Mouse (Mus musculus) embryonic facial prominence, embryonic 13.5 days (tissue): ENCODE measurements around the gene Tmem175. TPM values are rescaled to one million over a fixed set of nuclear protein-coding genes. Genes with fewer than 3 reads are reported as not detected.

Experiments used
- ATAC-seq: fragments of 200-750 bp; cut with Nextera tagmentation; 2 replicates; pipeline ENCODE4 v1.8.0; 2017; ENCODE audit warnings: low read depth; ENCODE audit not compliant: insufficient number of reproducible peaks, insufficient read depth, low FRiP score, low TSS enrichment
- H3K27ac ChIP-seq: fragments of 300-500 bp; sonication (generic); 2 replicates; pipeline ENCODE4 v1.5.1; 2015; ENCODE audit warnings: moderate library complexity, mild to moderate bottlenecking, inconsistent platforms
- H3K27me3 ChIP-seq: fragments of 300-500 bp; sonication (generic); 2 replicates; pipeline ENCODE4 v1.6.1; 2015; ENCODE audit warnings: mild to moderate bottlenecking, inconsistent platforms
- H3K36me3 ChIP-seq: fragments of 300-500 bp; sonication (generic); 2 replicates; pipeline ENCODE4 v1.6.1; 2015; ENCODE audit warnings: mild to moderate bottlenecking, inconsistent platforms
- H3K4me1 ChIP-seq: fragments of 300-500 bp; sonication (generic); 2 replicates; pipeline ENCODE4 v1.6.1; 2015; ENCODE audit warnings: inconsistent platforms
- H3K4me2 ChIP-seq: fragments of 300-500 bp; sonication (generic); 2 replicates; pipeline ENCODE4 v1.6.1; 2015; ENCODE audit warnings: moderate library complexity, mild to moderate bottlenecking, inconsistent platforms
- H3K4me3 ChIP-seq: fragments of 300-500 bp; sonication (generic); 2 replicates; pipeline ENCODE4 v1.5.1; 2015; ENCODE audit warnings: mild to moderate bottlenecking, inconsistent platforms
- H3K9ac ChIP-seq: fragments of 300-500 bp; sonication (generic); 2 replicates; pipeline ENCODE4 v1.6.1; 2015; ENCODE audit warnings: mild to moderate bottlenecking, inconsistent platforms
- H3K9me3 ChIP-seq: fragments of 300-500 bp; sonication (generic); 2 replicates; pipeline ENCODE4 v1.6.1; 2016; ENCODE audit warnings: inconsistent platforms
- WGBS: fragments of 180-500 bp; shearing (Covaris S2); methylation state at CpG from one replicate; pipeline ENCODE4 v1.1.7; 2015; ENCODE audit warnings: mixed read lengths; 5-methylcytosine and 5-hydroxymethylcytosine counted together
- polyA plus RNA-seq: library from polyadenylated mRNA; unstranded; fragments of >200 nt; fragmentation: Nextera tagmentation; extraction: Ambion mirVana; gene quantifications from 2 replicates; pipeline ENCODE4 v1.2.1, GENCODE M21; 2015

Tmem175 gene
- polyA plus RNA-seq, 1 experiment from 2014 or later, result 23.7 TPM

DNA sequence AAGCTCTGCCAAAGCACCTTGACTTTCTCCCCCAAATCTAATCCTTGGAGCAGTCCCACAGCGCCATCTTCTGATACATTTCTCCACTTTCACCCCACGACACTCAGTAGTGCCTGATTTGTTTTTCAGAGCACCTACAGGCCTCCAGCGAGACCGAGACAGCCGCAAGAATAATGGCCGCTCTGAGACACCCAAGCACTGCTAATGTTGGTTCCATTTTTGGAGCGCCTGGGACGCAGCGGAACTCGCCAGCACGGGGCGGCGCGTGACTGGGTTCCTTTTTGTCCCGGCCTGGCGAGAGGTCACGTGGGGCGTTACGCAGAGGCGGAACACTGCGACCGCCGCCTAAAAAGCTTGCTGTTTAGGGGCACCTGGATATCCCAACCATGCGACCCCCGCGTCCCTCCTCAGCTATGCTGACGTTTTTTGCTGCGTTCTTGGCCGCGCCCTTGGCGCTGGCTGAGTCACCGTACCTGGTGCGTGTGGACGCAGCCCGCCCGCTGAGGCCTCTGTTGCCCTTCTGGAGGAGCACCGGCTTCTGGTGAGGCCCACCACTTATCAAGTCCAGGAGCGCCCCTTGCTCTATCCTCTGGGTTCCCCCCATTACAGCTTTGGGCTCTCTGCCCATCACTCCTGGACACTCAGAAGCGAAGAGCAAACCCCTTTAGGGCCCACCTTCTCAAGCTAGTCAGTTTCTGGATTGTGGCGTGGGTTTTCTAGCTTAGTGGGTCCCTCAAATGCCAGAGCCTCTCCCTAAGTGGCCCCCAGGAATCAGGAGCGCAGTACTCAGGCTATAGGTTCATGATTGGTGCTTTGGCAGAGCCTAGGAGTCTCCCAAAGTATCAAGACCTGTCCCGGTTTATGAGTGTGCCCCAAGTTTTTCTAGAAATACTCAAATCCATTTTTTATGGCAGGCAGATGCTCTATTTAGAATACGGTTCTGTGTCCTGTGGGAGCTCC lies 39.7 kb downstream of the Tmem175 start, which contains the start of gene Dgkq:
Gene Dgkq, minus strand, starts transcription at position 696 of the 960 bp plus-strand sequence.
- Histone ChIP-seq H3K4me3 (peak within 1 kb of the TSS; percentile 54), H3K27me3 (peaks cover 7% of the 10 kb centered on the region; the same call in 1 of the 2 replicates), H3K27ac (peak within 1 kb of the TSS; percentile 89), H3K9me3 (no peaks in the 10 kb centered on the region), H3K4me2 (peak within 1 kb of the TSS; percentile 79), H3K9ac (peak within 1 kb of the TSS; percentile 80), H3K36me3 (peaks cover 31% of the 10 kb centered on the region), H3K4me1 (peaks cover 18% of the 10 kb centered on the region)
- 7% methylated on average over 43 of the region's 43 CpGs for WGBS
- peak; percentile 69 for ATAC-seq

DNA sequence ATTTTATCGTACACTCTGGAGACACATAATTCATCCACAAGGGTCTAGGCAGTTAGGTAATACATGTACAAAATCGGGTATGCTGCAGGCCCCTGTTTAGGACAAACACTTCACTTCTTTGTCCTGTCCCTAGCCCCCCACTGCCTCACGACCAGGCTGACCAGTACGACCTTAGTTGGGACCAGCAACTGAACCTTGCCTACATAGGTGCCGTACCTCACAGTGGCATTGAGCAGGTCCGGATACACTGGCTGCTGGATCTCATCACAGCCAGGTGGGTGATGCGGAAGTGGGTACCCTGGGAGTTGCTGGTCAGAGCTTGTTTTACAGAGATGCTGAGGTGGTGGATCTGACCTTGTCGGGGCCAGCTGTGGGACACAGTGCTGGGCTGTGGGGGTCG lies 40.4 kb downstream of the Tmem175 start:
- H3K4me1 ChIP-seq, result peaks cover 18% of the 10 kb centered on the region
- H3K27ac ChIP-seq, result no peak overlapping the region
- peak overlapping the region; percentile 79 for H3K4me2 ChIP-seq
- peak overlapping the region; percentile 54 for H3K4me3 ChIP-seq
- H3K36me3 ChIP-seq, result peaks cover 31% of the 10 kb centered on the region
- ATAC-seq, result no peak
- 77% methylated on average over 9 of the region's 9 CpGs for WGBS
- H3K9me3 ChIP-seq, result no peaks in the 10 kb centered on the region
- peaks cover 2% of the 10 kb centered on the region; the same call in 1 of the 2 replicates for H3K27me3 ChIP-seq
- H3K9ac ChIP-seq, result peak overlapping the region; percentile 80

DNA sequence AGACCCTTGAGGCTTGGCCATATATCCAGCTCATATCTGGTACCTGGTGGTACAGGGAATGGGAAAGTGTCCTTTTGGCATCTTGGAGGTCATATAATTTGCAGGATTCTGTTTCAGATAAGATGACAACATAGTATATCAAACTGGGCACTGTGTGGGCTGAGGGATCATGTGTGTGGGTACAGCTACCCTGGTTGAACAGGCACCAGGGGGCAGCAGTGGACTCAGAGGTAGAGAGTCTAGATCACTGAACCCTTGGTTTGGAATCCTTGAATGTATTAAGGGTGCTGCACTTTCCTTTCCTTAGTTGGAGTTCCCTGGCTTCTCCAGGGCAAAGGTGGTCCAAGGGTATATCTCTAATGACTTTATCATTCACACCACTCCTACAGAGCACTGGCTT lies 41.2 kb downstream of the Tmem175 start:
- no peak for ATAC-seq

GRCm38 (mm10) chr5:108671757-108672156 lies 42.2 kb downstream of the Tmem175 start:
- H3K9ac ChIP-seq, result no peak overlapping the region
- no peak overlapping the region for H3K4me2 ChIP-seq
- H3K4me3 ChIP-seq, result no peak overlapping the region
- no peak for ATAC-seq
- no peaks in the 10 kb centered on the region for H3K27me3 ChIP-seq
- no peaks in the 10 kb centered on the region for H3K9me3 ChIP-seq
- H3K27ac ChIP-seq, result no peak overlapping the region
- 93% methylated on average over 12 of the region's 12 CpGs for WGBS
- peaks cover 31% of the 10 kb centered on the region for H3K36me3 ChIP-seq
- peaks cover 24% of the 10 kb centered on the region for H3K4me1 ChIP-seq

More for the DNA sequence above, 41.2 kb downstream of the Tmem175 start:
- peaks cover 19% of the 10 kb centered on the region for H3K4me1 ChIP-seq
- H3K4me3 ChIP-seq, result no peak overlapping the region
- H3K4me2 ChIP-seq, result no peak overlapping the region
- H3K9me3 ChIP-seq, result no peaks in the 10 kb centered on the region
- peaks cover 31% of the 10 kb centered on the region for H3K36me3 ChIP-seq
- no peaks in the 10 kb centered on the region for H3K27me3 ChIP-seq
- H3K27ac ChIP-seq, result no peak overlapping the region
- H3K9ac ChIP-seq, result no peak overlapping the region

- Histone ChIP-seq H3K4me1 (peaks cover 26% of the 10 kb centered on the region), H3K9me3 (no peaks in the 10 kb centered on the region), H3K4me3 (no peak overlapping the region), H3K4me2 (no peak overlapping the region), H3K27me3 (no peaks in the 10 kb centered on the region), H3K9ac (no peak overlapping the region), H3K36me3 (peaks cover 31% of the 10 kb centered on the region), H3K27ac (no peak overlapping the region)
- ATAC-seq, result no peak
- WGBS, result 81% methylated on average over 2 of the region's 2 CpGs
Measured at GRCm38 (mm10) chr5:108674624-108675023, 45.1 kb downstream of the Tmem175 start.

- Histone ChIP-seq H3K9ac (no peak within 1 kb of the TSS), H3K9me3 (no peaks in the 10 kb centered on the region), H3K27ac (peak within 1 kb of the TSS; percentile 16; the same call in 1 of the 2 replicates), H3K36me3 (peaks cover 31% of the 10 kb centered on the region), H3K4me3 (no peak within 1 kb of the TSS), H3K4me1 (peaks cover 19% of the 10 kb centered on the region), H3K27me3 (no peaks in the 10 kb centered on the region), H3K4me2 (no peak within 1 kb of the TSS)
- ATAC-seq, result no peak
- WGBS, result 67% methylated on average over 9 of the region's 9 CpGs
Measured at GRCm38 (mm10) chr5:108675251-108675816, 45.8 kb downstream of the Tmem175 start, which contains the start of gene Slc26a1. Slc26a1 (minus strand) TSS chr5:108675569.

- Histone ChIP-seq H3K4me1 (peaks cover 17% of the 10 kb centered on the region), H3K27ac (peak overlapping the region; percentile 93), H3K27me3 (no peaks in the 10 kb centered on the region), H3K36me3 (peaks cover 22% of the 10 kb centered on the region), H3K9ac (peak overlapping the region; percentile 69), H3K4me2 (peak overlapping the region; percentile 61), H3K9me3 (no peaks in the 10 kb centered on the region), H3K4me3 (peak overlapping the region; percentile 41)
- ATAC-seq, result peak; percentile 53; the same call in 1 of the 2 replicates
- 17% methylated on average over 5 of the region's 5 CpGs for WGBS
Measured at GRCm38 (mm10) chr5:108676772-108677498, 47.4 kb downstream of the Tmem175 start.

DNA sequence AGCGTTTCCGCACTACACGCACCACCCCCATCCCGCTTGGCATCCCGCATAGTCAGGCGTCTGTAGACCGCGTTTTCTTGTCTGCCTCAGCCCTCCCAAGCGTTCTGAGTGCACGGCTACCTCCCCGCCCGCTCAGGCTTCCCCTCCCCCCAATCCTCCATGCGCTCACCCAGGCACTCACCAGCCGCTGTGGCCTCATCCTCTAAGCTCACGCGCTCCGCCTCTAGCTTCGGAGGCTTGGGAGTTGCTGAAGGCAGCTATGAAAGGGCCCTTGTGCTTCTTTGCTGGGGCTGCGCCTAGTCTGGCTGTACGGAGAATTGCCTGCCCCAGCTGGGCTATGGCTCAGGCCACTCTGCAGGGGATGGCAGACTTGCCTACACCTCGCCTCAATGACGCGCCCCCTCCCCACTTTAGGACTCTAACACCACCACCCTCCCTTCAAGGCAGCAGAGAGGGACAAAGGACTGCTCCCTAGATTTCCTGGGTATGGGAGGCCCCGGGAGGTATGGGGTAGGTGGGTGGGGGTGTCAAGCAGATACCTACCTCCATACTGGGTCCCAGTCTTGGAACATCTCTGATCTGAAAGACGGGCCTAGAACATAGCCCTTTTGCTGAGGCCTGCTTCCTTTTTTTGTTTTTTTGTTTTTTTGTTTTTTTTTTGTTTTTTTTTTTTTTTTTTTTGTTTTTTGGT lies 48.2 kb downstream of the Tmem175 start:
- ATAC-seq, result peak; percentile 75
- Histone ChIP-seq H3K9me3 (no peaks in the 10 kb centered on the region), H3K27me3 (no peaks in the 10 kb centered on the region), H3K36me3 (peaks cover 14% of the 10 kb centered on the region), H3K4me2 (peak overlapping the region; percentile 61), H3K27ac (peak overlapping the region; percentile 93), H3K4me1 (peaks cover 17% of the 10 kb centered on the region), H3K4me3 (peak overlapping the region; percentile 41), H3K9ac (peak overlapping the region; percentile 69)
- WGBS, result 2% methylated on average over 25 of the region's 25 CpGs

DNA sequence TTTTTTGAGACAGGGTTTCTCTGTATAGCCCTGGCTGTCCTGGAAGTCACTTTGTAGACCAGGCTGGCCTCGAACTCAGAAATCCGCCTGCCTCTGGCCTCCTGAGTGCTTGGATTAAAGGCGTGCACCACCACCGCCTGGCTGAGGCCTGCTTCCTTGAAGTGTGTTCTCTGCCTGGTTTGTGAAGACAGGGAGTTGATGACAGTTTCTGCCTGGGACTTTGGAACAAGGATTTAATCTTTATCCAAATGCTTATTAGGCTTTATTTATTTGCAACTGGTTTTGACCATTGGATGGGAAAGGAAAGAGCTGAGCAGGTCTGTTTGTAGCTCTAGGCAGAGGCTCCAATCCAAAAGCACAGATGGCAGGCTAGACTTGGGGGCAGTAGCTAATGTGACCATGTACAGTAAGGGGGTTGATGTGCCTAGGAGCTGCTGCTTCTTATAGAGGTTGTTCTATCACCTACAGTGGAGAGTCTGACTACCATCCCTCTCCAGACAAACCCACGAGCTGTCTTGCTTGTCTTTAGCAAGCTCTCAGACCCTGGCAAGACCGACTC lies 48.8 kb downstream of the Tmem175 start:
- Histone ChIP-seq H3K9ac (no peak overlapping the region), H3K36me3 (peaks cover 14% of the 10 kb centered on the region), H3K27ac (no peak overlapping the region), H3K4me1 (peaks cover 17% of the 10 kb centered on the region), H3K4me3 (no peak overlapping the region), H3K27me3 (no peaks in the 10 kb centered on the region), H3K4me2 (no peak overlapping the region), H3K9me3 (no peaks in the 10 kb centered on the region)
- 84% methylated on average over 6 of the region's 6 CpGs for WGBS
- ATAC-seq, result no peak

GRCm38 (mm10) chr5:108679909-108680308 lies 50.3 kb downstream of the Tmem175 start:
- Histone ChIP-seq H3K27me3 (no peaks in the 10 kb centered on the region), H3K36me3 (peaks cover 7% of the 10 kb centered on the region; the same call in 1 of the 2 replicates), H3K4me3 (no peak overlapping the region), H3K4me2 (no peak overlapping the region), H3K27ac (no peak overlapping the region), H3K9ac (no peak overlapping the region), H3K9me3 (no peaks in the 10 kb centered on the region), H3K4me1 (peaks cover 17% of the 10 kb centered on the region)
- ATAC-seq, result no peak
- WGBS, result 62% methylated on average over 3 of the region's 3 CpGs
